Mouse (Mus musculus) ovary, adult 18-20 months (tissue): ENCODE measurements around the gene Ppp2r5c.

Experiments
- DNase-seq: peaks from one replicate; pipeline ENCODE4 v3.0.0; 2022; ENCODE audit warnings: low spot score, mixed read lengths

Gene Ppp2r5c

GRCm38 (mm10) chr12:110446290-110447170 lies at the start of gene Ppp2r5c:
Ppp2r5c (plus strand) TSS chr12:110447120.
- DNase-seq, result peak; percentile 90

GRCm38 (mm10) chr12:110398351-110398750 lies 48.6 kb upstream of the Ppp2r5c start:
- no peak for DNase-seq

GRCm38 (mm10) chr12:110399161-110399560 lies 47.8 kb upstream of the Ppp2r5c start:
- no peak for DNase-seq

- DNase-seq, result no peak
These were observed 46.0 kb upstream of the Ppp2r5c start for GRCm38 (mm10) chr12:110400936-110401335.

GRCm38 (mm10) chr12:110401871-110402270 lies 45.0 kb upstream of the Ppp2r5c start:
- DNase-seq, result no peak

- DNase-seq, result no peak
These were observed 30.7 kb upstream of the Ppp2r5c start for GRCm38 (mm10) chr12:110416244-110416643.

- DNase-seq, result no peak
These were observed 29.6 kb upstream of the Ppp2r5c start for GRCm38 (mm10) chr12:110417023-110417986.

- no peak for DNase-seq
These were observed 28.8 kb upstream of the Ppp2r5c start for GRCm38 (mm10) chr12:110417987-110418734.

- no peak for DNase-seq
These were observed 28.1 kb upstream of the Ppp2r5c start for GRCm38 (mm10) chr12:110418735-110419350.

- no peak for DNase-seq
These were observed 27.0 kb upstream of the Ppp2r5c start for GRCm38 (mm10) chr12:110419879-110420278.

- DNase-seq, result no peak
These were observed 25.6 kb upstream of the Ppp2r5c start for GRCm38 (mm10) chr12:110421361-110421760.

GRCm38 (mm10) chr12:110424008-110424704 lies 22.8 kb upstream of the Ppp2r5c start:
- DNase-seq, result no peak

- no peak for DNase-seq
These were observed 20.4 kb upstream of the Ppp2r5c start for GRCm38 (mm10) chr12:110426417-110427010.

- DNase-seq, result no peak
These were observed 17.5 kb upstream of the Ppp2r5c start for GRCm38 (mm10) chr12:110429340-110429973.

- no peak for DNase-seq
These were observed 16.9 kb upstream of the Ppp2r5c start for GRCm38 (mm10) chr12:110429990-110430389.

GRCm38 (mm10) chr12:110431805-110432204 lies 15.1 kb upstream of the Ppp2r5c start:
- no peak for DNase-seq

- no peak for DNase-seq
These were observed 10.1 kb upstream of the Ppp2r5c start for GRCm38 (mm10) chr12:110436638-110437366.

- no peak for DNase-seq
These were observed 9.6 kb upstream of the Ppp2r5c start for GRCm38 (mm10) chr12:110437367-110437703.

- DNase-seq, result no peak
These were observed 8.4 kb upstream of the Ppp2r5c start for GRCm38 (mm10) chr12:110438367-110438973.
